Mouse (Mus musculus) layer of hippocampus, postnatal 25 days (tissue): ENCODE measurements at regions not wholly inside any gene's neighbourhood (a gene's known extent, or its start where the extent isn't known, plus 50 kb on each side); places are given as distances from the start of the nearest gene placed in this dataset.
A peak's percentile ranks its signal among the peaks of the same experiment; 100 is the strongest.

ENCODE experiments used
- DNase-seq, 2 experiments: peaks; one replicate each; pipeline ENCODE4 v3.0.0; 2022; ENCODE audit warnings: mixed read lengths in 2 of 2, low spot score in 1 of 2; ENCODE audit errors: extremely low spot score in 1 of 2

GRCm38 (mm10) chr5:119374861-119375260 is 295.6 kb upstream of the Tbx3 start:
- DNase-seq, result no peak

- DNase-seq, result no peak
Measured at GRCm38 (mm10) chr5:119378261-119378660, 292.2 kb upstream of the Tbx3 start.

GRCm38 (mm10) chr5:119379915-119380432 is 290.5 kb upstream of the Tbx3 start:
- no peak for DNase-seq

GRCm38 (mm10) chr5:119381495-119381894 is 289.0 kb upstream of the Tbx3 start:
- DNase-seq, result no peak

- DNase-seq, result no peak
Measured at GRCm38 (mm10) chr5:119385506-119385905, 285.0 kb upstream of the Tbx3 start.

- no peak for DNase-seq
Measured at GRCm38 (mm10) chr5:119386821-119387220, 283.6 kb upstream of the Tbx3 start.

GRCm38 (mm10) chr5:119387261-119387660 is 283.2 kb upstream of the Tbx3 start:
- DNase-seq, result no peak

- DNase-seq, result no peak
Measured at GRCm38 (mm10) chr5:119388841-119389240, 281.6 kb upstream of the Tbx3 start.

GRCm38 (mm10) chr5:119389384-119389783 is 281.1 kb upstream of the Tbx3 start:
- DNase-seq, result no peak

- no peak for DNase-seq
Measured at GRCm38 (mm10) chr5:119389857-119390256, 280.6 kb upstream of the Tbx3 start.

- DNase-seq, result no peak
Measured at GRCm38 (mm10) chr5:119398475-119398874, 272.0 kb upstream of the Tbx3 start.

- no peak for DNase-seq
Measured at GRCm38 (mm10) chr5:119400223-119400935, 270.1 kb upstream of the Tbx3 start.

GRCm38 (mm10) chr5:119401915-119402314 is 268.6 kb upstream of the Tbx3 start:
- peak in 1 of 2 experiments; percentile 16 for DNase-seq

GRCm38 (mm10) chr5:119402651-119403050 is 267.8 kb upstream of the Tbx3 start:
- DNase-seq, result no peak

GRCm38 (mm10) chr5:119410966-119411365 is 259.5 kb upstream of the Tbx3 start:
- DNase-seq, result no peak

GRCm38 (mm10) chr5:119415835-119416234 is 254.6 kb upstream of the Tbx3 start:
- DNase-seq, result no peak

GRCm38 (mm10) chr5:119418486-119418885 is 252.0 kb upstream of the Tbx3 start:
- no peak for DNase-seq

GRCm38 (mm10) chr5:119427511-119428019 is 242.9 kb upstream of the Tbx3 start:
- DNase-seq, result no peak

GRCm38 (mm10) chr5:119431271-119431756 is 239.2 kb upstream of the Tbx3 start:
- no peak for DNase-seq

GRCm38 (mm10) chr5:119434572-119434971 is 235.9 kb upstream of the Tbx3 start:
- DNase-seq, result no peak

- DNase-seq, result no peak
Measured at GRCm38 (mm10) chr5:119448494-119448893, 222.0 kb upstream of the Tbx3 start.

- DNase-seq, result no peak
Measured at GRCm38 (mm10) chr5:119449166-119449565, 221.3 kb upstream of the Tbx3 start.
